Mouse (Mus musculus): ENCODE measurements around the gene Sbds.

Gene Sbds

GRCm38 (mm10) chr5:130200233-130201029, 54.9 kb downstream of the Sbds start:
- no peak for DNase-seq (ENCODE audit: low spot score)

DNA sequence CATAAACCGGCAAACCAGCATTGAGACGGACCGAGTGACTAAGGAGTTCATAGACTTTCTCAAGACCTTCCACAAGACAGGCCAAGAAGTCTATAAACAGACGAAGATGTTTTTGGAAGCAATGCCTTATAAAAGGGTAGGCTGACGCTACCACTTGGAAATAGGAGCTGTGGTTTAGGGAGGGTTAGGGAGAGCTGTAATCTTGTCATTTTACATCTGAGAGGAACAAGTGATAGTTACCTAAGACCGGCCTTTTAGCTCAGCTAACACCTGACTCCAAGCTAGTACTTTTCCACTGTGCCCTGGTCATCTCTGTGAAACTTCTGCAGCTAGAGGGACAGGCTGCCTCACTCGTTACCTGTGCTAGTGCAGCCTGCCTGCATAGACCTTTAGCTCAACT, 57.3 kb downstream of the Sbds start:
- DNase-seq (ENCODE audit: low spot score), result no peak

GRCm38 (mm10) chr5:130197454-130197853, 57.9 kb downstream of the Sbds start:
- no peak for DNase-seq (ENCODE audit: low spot score)

DNA sequence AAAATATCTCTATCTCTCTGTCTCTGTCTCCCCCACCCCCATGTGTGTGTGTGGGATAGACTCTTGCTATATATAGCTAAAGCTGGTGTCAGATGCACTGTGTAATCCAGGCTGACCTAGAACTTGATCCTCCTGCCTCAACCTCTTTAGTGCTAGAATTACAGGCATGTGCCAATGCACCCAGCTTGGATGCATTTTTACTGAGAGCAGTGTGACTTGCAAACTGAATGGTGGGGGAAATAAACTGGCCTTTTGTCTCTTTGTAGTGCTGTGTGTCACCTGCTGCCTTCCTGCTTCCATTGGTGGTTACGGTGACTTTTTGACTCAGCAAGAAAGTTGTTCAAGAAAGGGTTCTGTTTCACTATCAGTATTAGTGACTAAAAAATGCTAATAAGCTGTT, 59.0 kb downstream of the Sbds start:
- no peak for DNase-seq (ENCODE audit: low spot score)
